Comparison of ENCODE assay signal across 9 mouse cellular contexts in genomic region chr1:86470519-86471181, GRCm38 (mm10). TPM values are rescaled to one million over a fixed set of nuclear protein-coding genes. Genes with fewer than 3 reads are reported as not detected.
DNase-seq lines count a peak whose midpoint lies in the region; ATAC-seq lines count a peak whose summit lies in the region.
"Had no signal": no experiment of that assay in that cellular context is flagged by ENCODE, and none has a peak within 500 bp of the region (broad histone marks: within the 10 kb centered on the region; RNA-seq: fewer than 3 reads in every experiment).

No protein-coding gene starts in this region.

- H3K36me3 ChIP-seq in limb, embryonic 15.5 days: no peaks in the 10 kb centered on the region
- H3K36me3 ChIP-seq in neural tube, embryonic 15.5 days: no peaks in the 10 kb centered on the region
- H3K36me3 ChIP-seq: neural tube, embryonic 12.5 days had no signal

- peak overlapping the region; percentile 80 for H3K27ac ChIP-seq in limb, embryonic 15.5 days
- H3K27ac ChIP-seq in neural tube, embryonic 15.5 days (replicated peaks): peak overlapping the region; percentile 33
- H3K27ac ChIP-seq: neural tube, embryonic 12.5 days had no signal

- intact Hi-C loops in heart, postnatal 36 days (cut with DNase I): loop anchor here (1.0 kb wide), 1 partner anchor 57 kb away; no protein-coding TSS in a partner anchor

- H3K4me3 ChIP-seq in limb, embryonic 15.5 days: no peak overlapping the region
- H3K4me3 ChIP-seq in neural tube, embryonic 15.5 days (replicated peaks): no peak overlapping the region
- H3K4me3 ChIP-seq: neural tube, embryonic 12.5 days had no signal

- H3K9ac ChIP-seq in limb, embryonic 15.5 days: no peak overlapping the region
- H3K9ac ChIP-seq in neural tube, embryonic 15.5 days (replicated peaks): no peak overlapping the region
- H3K9ac ChIP-seq: neural tube, embryonic 12.5 days had no signal

- no peaks in the 10 kb centered on the region for H3K27me3 ChIP-seq in limb, embryonic 15.5 days
- H3K27me3 ChIP-seq in neural tube, embryonic 15.5 days (replicated peaks): no peaks in the 10 kb centered on the region
- H3K27me3 ChIP-seq: neural tube, embryonic 12.5 days had no signal

- WGBS in limb, embryonic 15.5 days: 68% methylated on average over 12 of the region's 12 CpGs
- 79% methylated on average over 12 of the region's 12 CpGs for WGBS in neural tube, embryonic 15.5 days

- ATAC-seq in erythroblast, adult 5-6 weeks (replicated peaks; ENCODE audit: low FRiP score, poor library complexity, severe bottlenecking): peak; percentile 49; the same call in 1 of the 2 replicates
- peak; percentile 41; the same call in 1 of the 2 replicates for ATAC-seq in limb, embryonic 15.5 days (ENCODE audit: insufficient number of reproducible peaks, low FRiP score, low TSS enrichment, low read depth)
- no peak for ATAC-seq in neural tube, embryonic 15.5 days (ENCODE audit: low FRiP score)

- peaks cover 24% of the 10 kb centered on the region for H3K4me1 ChIP-seq in limb, embryonic 15.5 days
- peaks cover 11% of the 10 kb centered on the region for H3K4me1 ChIP-seq in neural tube, embryonic 15.5 days

- H3K4me2 ChIP-seq in limb, embryonic 15.5 days: no peak overlapping the region
- no peak overlapping the region for H3K4me2 ChIP-seq in neural tube, embryonic 15.5 days
- H3K4me2 ChIP-seq: neural tube, embryonic 12.5 days had no signal

- peak; percentile 50 to 71 for DNase-seq in layer of hippocampus, adult 18-20 months (ENCODE audit: low spot score in 2 of 2)
- no peak for DNase-seq in layer of hippocampus, adult 9-10 months (ENCODE audit: low spot score)
- peak; percentile 91 for DNase-seq in adrenal gland, adult 2 months
- peak; percentile 84 to 90 for DNase-seq in heart, postnatal 36 days
- DNase-seq in retina, embryonic 14.5 days (ENCODE audit: low spot score): no peak

- no peaks in the 10 kb centered on the region for H3K9me3 ChIP-seq in limb, embryonic 15.5 days
- no peaks in the 10 kb centered on the region for H3K9me3 ChIP-seq in neural tube, embryonic 15.5 days (replicated peaks)

RNA-seq across cellular contexts. Expression of gene Tex44, which starts 44.5 kb away (rescaled TPM):
- not detected for total RNA-seq in layer of hippocampus, adult 18-20 months (2021)
- not detected for total RNA-seq in adrenal gland, adult 2 months (2021)
- not detected in 2 replicates for polyA plus RNA-seq in adrenal gland, adult 2 months (2012; rRNA removed)
- not detected in 2 replicates for total RNA-seq in erythroblast, adult 5-6 weeks (2015; ENCODE audit: low replicate concordance)
- not detected in 2 replicates for total RNA-seq in erythroblast, adult 5-6 weeks (2017; ENCODE audit: low replicate concordance)
- total RNA-seq in heart, postnatal 36 days (2021): not detected
- polyA plus RNA-seq in limb, embryonic 15.5 days (2015; fragmentation: Nextera tagmentation; extraction: Ambion mirVana): not detected in 2 replicates
- polyA plus RNA-seq in neural tube, embryonic 15.5 days (2015; fragmentation: Nextera tagmentation; extraction: Ambion mirVana): not detected in 2 replicates
- polyA plus RNA-seq: neural tube, embryonic 12.5 days had no signal

RNA-seq across cellular contexts. Expression of gene Nmur1, which starts 44.6 kb away (rescaled TPM):
- total RNA-seq in layer of hippocampus, adult 18-20 months (2021): not detected
- not detected for total RNA-seq in adrenal gland, adult 2 months (2021)
- polyA plus RNA-seq in adrenal gland, adult 2 months (2012; rRNA removed): 0.17 and 0.18 TPM in 2 replicates
- total RNA-seq in erythroblast, adult 5-6 weeks (2015; ENCODE audit: low replicate concordance): not detected in 2 replicates
- total RNA-seq in erythroblast, adult 5-6 weeks (2017; ENCODE audit: low replicate concordance): not detected in 2 replicates
- not detected for total RNA-seq in heart, postnatal 36 days (2021)
- not detected in 2 replicates for polyA plus RNA-seq in limb, embryonic 15.5 days (2015; fragmentation: Nextera tagmentation; extraction: Ambion mirVana)
- polyA plus RNA-seq in neural tube, embryonic 15.5 days (2015; fragmentation: Nextera tagmentation; extraction: Ambion mirVana): 0.13 TPM in 1 of 2 replicates, not detected in the other

RNA-seq across cellular contexts. Expression of gene Ptma, which starts 55.9 kb away (rescaled TPM):
- total RNA-seq in layer of hippocampus, adult 18-20 months (2021): 100 to 1,000 TPM; 470 to 490 TPM
- 100 to 1,000 TPM; 538 to 582 TPM for total RNA-seq in adrenal gland, adult 2 months (2021)
- polyA plus RNA-seq in adrenal gland, adult 2 months (2012; rRNA removed): 728 and 947 TPM in 2 replicates
- 1,027 and 1,158 TPM in 2 replicates for total RNA-seq in erythroblast, adult 5-6 weeks (2015; ENCODE audit: low replicate concordance)
- 910 and 1,101 TPM in 2 replicates for total RNA-seq in erythroblast, adult 5-6 weeks (2017; ENCODE audit: low replicate concordance)
- total RNA-seq in heart, postnatal 36 days (2021): 100 to 1,000 TPM; 202 to 234 TPM
- 1,783 and 2,088 TPM in 2 replicates for polyA plus RNA-seq in limb, embryonic 15.5 days (2015; fragmentation: Nextera tagmentation; extraction: Ambion mirVana)
- polyA plus RNA-seq in neural tube, embryonic 15.5 days (2015; fragmentation: Nextera tagmentation; extraction: Ambion mirVana): 1,254 and 1,565 TPM in 2 replicates

Comparison
In these comparisons a context has a peak if more than half of its experiments do, and no peak if none do; other contexts are left out.
1. DNase-seq: peak in layer of hippocampus, adult 18-20 months (2 of 2), adrenal gland, adult 2 months (single experiment) and heart, postnatal 36 days (2 of 2); none in layer of hippocampus, adult 9-10 months (single experiment) and retina, embryonic 14.5 days (single experiment).